Mouse (Mus musculus): ENCODE data around the gene Hoxb2.

Gene Hoxb2

GRCm38 (mm10) chr11:96336597-96336996, 13.7 kb upstream of the Hoxb2 start:
- no peak for DNase-seq

GRCm38 (mm10) chr11:96337026-96337425, 13.3 kb upstream of the Hoxb2 start:
- DNase-seq = no peak

GRCm38 (mm10) chr11:96338957-96339855, 11.1 kb upstream of the Hoxb2 start:
- no peak for DNase-seq

- no peak for DNase-seq
These were observed 9.5 kb upstream of the Hoxb2 start for GRCm38 (mm10) chr11:96340698-96341365.

- DNase-seq = peak in 1 of 2 experiments; percentile 20
These were observed 8.4 kb upstream of the Hoxb2 start for GRCm38 (mm10) chr11:96341701-96342575.

GRCm38 (mm10) chr11:96342576-96342930, 7.8 kb upstream of the Hoxb2 start:
- no peak for DNase-seq

GRCm38 (mm10) chr11:96343206-96343745, 7.0 kb upstream of the Hoxb2 start:
- no peak for DNase-seq

GRCm38 (mm10) chr11:96344061-96344877, 6.1 kb upstream of the Hoxb2 start:
- no peak for DNase-seq

- DNase-seq = no peak
These were observed 5.5 kb upstream of the Hoxb2 start for GRCm38 (mm10) chr11:96344878-96345159.

- no peak for DNase-seq
These were observed 5.0 kb upstream of the Hoxb2 start for GRCm38 (mm10) chr11:96345220-96345892.

- DNase-seq = no peak
These were observed 4.2 kb upstream of the Hoxb2 start for GRCm38 (mm10) chr11:96345893-96346806.

GRCm38 (mm10) chr11:96346916-96347520, 3.3 kb upstream of the Hoxb2 start:
- no peak for DNase-seq

- no peak for DNase-seq
These were observed 2.6 kb upstream of the Hoxb2 start for GRCm38 (mm10) chr11:96347717-96348116.

GRCm38 (mm10) chr11:96348141-96348928, 2.0 kb upstream of the Hoxb2 start:
- DNase-seq = no peak

- no peak for DNase-seq
These were observed 1.3 kb upstream of the Hoxb2 start for GRCm38 (mm10) chr11:96348988-96349387.

GRCm38 (mm10) chr11:96349491-96350340, 609 bp upstream of the Hoxb2 start:
- DNase-seq = no peak

GRCm38 (mm10) chr11:96350791-96351190, 466 bp downstream of the Hoxb2 start:
- DNase-seq = no peak

- no peak for DNase-seq
These were observed 987 bp downstream of the Hoxb2 start for GRCm38 (mm10) chr11:96351312-96351711.
